Mouse (Mus musculus) regulatory T cell (primary cell): Measurements from ENCODE around the gene Fbxl3.

Source experiments
- in situ Hi-C: fragments of 300-600 bp; cut with MboI, MseI; formaldehyde crosslinking; loops from one replicate; pipeline ENCODE4 v1.15.1; 2025; ENCODE audit warnings: high pct_unique_total_duplicates

Fbxl3 gene

DNA sequence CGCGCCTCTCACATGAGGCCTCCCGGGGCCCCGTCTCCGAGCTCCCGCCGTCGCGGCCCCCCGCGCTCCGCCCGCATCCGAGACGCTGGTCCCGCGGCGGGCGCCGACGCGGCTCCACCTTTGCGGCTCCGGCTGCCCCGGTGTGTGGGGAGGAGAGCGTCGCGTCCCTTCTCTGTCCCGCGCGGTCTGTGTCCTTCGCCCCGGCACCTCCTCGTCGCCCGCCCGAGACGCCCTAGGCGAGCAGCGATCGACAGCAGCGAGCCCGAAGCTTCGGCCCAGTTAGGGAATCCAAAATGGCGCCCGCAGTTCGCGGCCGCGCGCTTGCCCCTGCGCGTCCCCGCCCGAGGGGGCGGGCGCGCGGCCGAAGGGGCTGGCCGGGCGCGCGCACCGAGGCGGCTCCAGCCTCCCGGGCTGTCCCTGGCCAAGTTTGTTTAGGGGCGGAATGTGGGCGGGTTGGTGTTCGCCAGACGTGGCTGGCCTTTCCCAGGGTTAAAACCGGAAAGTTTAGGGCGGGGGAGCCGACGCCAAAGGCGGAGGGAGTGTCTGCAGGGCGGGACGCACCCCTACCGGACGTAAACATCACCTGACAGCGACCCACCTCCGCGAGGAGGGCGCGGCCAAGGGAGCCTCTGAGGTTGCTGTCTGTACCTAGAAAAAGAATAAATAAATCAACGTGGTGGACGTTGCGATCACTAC lies at the start of gene Fbxl3:
Gene Fbxl3 (minus strand): TSS at position 329 of the 696 bp plus-strand sequence.
- in situ Hi-C loops = loop anchor here (25.0 kb wide), 2 partner anchors 563 to 1437 kb away; partner anchors contain the start of genes Slain1 and Uchl3

DNA sequence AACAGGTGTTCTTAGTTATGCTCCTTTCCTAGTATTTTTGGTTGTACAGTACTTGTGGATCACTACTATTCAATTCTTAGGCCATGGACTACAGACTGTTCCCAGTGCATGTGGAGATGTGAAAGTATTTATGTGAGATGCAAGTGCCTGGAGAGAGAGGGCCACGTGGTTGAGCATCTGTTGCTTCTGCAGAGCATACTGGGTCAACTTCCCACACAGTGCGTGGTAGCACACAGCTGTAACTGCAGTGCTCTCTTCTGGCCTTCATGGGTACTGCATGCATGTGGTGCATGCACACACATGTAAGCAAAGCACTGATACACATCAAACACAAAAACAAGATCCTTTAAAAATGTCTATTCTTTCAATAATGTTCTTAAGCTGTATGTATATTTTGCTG lies 32.6 kb upstream of the Fbxl3 start:
- in situ Hi-C loops = no loop called here

DNA sequence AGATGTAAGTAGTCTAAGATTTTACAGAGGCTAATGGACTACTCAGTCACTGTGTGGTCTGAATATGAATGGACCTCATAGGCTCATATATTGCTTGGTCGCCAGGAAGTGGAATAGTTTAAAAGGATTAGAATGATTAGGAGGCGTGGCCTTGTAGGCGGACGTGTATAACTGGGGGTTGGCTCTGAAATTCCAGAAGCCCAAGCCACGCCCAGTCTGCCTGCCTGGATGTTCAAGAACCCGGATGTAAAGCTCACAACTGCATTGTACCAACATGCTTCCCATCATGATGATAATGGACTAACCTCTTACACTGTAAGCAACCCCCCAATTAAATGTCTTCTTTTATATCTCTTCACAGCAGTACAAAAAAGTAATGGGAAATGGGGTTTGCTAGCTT lies 26.4 kb upstream of the Fbxl3 start:
- in situ Hi-C loops = no loop called here

DNA sequence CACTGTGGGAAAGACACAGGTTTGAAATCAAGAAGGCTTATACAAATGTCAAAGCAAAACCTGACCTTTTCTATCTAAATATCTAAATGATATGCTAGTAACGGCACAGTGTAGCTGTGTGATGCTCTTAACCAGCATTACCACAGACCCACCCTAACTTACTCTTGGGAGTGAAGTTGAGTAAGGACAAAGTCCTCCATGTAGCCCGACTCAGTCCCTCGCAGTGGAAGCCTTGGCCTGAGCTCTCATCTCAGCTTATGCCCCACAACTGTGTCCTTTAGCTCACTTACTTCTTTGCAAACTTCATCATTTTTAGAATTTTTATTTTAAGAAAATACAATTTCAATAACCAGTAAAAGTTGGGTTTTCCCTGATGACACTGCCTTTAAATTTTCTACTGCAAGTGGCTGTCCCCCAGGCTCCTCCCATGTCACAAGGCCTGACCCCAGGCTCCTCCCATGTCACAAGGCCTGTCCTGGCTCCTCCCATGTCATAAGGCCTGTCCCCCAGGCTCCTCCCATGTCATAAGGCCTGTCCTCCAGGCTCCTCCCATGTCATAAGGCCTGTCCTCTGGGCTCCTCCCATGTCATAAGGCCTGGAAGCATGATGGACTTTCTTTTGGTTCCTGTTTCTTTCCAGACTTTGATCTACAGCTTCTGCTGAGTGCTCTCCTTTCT lies 15.8 kb upstream of the Fbxl3 start:
- in situ Hi-C loops = no loop called here

DNA sequence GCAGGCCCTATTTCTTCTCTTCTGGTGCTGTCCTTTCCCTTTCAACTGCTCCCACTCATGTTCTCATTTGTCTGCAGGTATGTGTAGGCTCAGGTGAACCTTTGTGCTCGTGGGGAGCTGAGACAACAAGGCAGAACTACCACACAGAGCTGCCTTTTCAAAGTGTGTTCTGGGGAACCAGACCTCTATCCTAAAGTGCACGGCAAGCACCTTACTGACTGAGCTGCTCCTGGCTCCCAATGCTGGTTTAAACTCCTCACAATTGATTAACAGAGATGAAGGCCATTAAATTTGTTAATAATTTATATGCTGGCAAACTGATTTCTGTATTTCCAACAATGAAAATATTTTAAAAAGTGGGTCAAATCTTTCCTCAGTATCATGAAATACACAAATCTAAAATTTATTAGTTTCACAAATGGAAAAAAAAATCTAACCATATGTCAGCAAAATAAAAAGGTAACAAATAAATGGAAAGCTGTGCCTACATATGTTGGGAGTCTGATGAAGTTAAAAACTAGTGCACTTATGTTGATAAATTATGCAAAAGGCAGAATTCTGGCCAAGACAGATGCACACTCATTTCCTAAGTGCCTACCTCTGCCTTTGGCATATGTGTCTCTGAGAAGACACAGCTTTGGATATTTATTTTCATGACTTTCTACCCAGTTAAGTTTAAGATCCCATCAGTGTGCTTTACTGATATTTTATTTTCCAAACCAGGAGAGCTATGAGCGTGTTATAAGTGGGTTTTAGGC lies 13.4 kb upstream of the Fbxl3 start:
- in situ Hi-C loops = no loop called here

DNA sequence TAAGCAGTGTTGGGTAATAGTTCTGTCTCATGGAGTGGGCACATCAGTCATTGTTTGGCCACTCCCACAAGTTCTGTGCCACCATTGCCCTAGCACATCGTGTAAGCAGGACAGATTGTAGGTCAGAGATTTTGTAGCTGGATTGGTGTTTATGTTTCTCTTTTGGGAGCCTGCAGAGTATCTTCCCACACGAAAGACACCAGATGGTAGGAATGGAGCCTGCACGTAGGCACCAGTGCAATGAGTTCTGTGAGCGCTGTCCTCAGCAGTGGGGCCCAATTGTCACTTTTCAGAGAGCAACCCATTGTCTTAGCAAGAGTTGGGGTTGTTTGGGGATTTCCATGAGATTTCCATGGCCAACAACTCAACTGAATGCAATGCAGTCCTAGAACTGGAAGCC lies 10.6 kb upstream of the Fbxl3 start:
- in situ Hi-C loops = no loop called here

DNA sequence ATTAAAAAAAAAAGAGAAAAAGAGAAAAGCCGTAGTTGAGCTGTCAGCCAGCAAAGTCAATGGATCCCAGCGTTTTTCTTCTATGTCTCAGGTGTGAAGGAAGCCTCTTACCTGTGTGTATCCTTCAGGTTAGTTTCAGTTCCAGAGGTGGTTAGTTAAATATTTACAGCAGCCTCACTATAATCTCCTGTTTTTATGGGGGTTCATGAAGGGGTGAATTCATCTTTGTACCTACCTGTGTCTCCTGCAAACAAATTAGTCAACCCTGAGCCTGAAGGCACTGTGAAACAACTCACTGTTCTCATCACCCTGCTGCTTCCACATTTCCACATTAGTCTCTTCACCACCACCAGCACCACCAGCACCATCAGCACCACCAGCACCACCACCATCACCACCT lies 6.9 kb upstream of the Fbxl3 start:
- in situ Hi-C loops = no loop called here

DNA sequence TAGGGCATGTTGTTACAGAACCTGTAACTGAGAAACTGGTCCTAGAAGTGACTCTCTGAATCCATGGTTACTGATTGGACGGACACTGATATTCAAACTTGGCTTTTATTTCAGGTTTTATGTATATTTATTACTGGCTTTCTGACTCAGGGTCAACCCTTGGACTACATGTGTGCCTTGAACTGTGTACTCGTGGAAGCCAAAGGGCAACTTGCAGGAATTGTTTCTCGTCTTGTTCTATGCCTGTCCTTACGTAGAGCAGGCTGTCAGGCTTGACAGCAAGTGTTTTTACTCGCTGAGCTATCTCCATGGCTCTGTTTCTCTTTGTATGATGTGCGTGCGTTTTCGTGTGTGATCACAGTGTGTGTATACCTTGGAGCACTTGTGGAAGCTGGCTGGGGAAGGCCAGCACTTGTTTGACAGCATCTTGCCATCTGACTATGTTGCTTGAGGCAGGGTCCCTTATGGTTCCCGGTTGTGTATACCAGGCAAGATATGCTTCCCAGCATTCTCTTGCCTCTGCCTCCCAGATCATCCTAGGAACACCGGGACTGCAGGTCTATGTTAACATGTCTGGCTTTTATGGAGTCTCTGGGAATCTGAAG lies 3.5 kb upstream of the Fbxl3 start:
- in situ Hi-C loops = no loop called here

DNA sequence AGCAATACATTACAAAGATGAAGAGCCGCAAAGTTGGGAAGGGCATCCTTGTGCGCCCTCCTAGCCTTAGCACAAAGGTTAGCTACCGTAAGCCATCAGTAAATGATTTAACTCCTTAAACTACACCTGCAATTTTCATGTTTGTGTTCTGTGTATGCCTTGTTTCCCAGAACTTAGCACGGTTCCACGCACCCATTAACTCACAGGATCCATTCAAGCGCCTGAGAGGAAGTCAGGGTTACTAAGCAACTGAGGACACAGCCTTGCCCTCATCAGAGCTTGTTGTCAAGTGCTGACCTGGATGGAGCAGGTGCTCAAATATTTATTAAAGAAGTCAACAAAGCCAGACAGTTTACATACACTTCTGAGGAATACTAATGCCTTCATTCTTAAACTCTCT lies 2.9 kb upstream of the Fbxl3 start:
- in situ Hi-C loops = no loop called here

DNA sequence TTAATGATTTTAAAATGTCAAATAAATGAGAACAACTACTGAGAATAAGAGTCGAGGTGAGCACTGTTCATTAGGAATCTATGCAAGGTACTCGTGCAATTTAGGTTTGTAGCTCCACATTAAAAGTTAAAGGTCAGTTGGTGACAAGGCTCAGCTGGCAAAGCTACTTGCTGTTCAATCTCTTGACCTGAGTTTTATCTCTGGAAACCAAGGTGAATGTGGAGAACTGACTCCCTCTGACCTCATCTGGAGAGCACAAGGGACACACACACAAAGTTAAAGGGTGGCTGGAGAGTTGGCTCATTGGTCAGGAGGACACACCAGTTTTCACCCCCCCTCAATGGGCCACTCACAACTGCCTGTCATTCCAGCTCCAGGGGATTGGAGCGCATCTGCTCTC lies 1.8 kb upstream of the Fbxl3 start:
- in situ Hi-C loops = no loop called here

DNA sequence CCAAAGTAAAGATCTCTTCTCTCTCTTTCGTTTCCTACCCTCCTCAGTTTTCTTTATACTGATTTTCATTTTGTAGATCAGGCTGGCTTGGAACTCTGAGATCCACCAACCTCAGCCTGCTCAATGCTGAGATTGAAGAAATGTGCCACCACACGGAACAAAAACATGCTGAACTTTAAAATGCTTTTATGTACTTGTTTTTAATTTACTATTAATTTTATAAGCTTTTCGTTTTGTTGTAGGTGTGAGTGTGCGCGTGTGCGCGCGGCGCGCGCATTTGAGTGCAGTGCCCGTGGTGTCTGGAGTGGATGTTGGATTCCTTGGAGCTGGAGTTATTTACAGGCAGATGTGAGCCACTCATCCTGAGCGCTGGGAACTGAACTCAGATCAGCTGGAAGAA lies 930 bp upstream of the Fbxl3 start:
- in situ Hi-C loops = no loop called here

DNA sequence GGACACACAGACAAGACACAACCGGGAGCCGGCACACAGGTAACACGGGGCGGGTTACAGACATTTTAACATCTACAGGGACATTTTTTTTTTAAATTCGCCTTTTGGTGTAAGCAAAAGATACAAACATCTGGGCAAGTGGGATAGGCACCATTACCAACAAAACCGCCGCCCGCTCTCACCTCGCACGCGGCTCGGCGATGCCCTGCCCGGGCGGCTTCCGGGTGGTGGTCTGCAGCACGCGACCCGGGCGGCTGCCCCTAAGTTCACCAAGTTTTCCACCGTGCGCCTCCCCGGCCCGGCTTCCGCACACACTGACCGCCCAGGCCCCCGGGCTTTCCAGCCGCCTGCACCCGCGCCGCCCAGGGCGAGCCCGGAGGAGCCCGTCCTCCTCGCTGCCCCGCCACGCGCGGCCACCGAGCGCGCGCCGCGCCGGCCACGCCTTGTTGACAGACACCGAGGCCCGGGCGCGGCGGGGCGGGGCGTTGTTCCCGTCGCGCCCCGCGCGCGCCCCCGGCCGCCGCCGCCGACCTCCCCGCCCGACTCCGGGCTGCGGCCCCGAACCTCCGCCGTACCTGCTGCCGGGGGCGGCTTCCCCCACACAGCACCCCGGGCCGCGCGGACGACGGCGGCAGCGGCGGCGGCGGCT lies 655 bp downstream of the Fbxl3 start:
- in situ Hi-C loops = loop anchor here (25.0 kb wide), 2 partner anchors 564 to 1436 kb away; partner anchors contain the start of genes Slain1 and Uchl3

DNA sequence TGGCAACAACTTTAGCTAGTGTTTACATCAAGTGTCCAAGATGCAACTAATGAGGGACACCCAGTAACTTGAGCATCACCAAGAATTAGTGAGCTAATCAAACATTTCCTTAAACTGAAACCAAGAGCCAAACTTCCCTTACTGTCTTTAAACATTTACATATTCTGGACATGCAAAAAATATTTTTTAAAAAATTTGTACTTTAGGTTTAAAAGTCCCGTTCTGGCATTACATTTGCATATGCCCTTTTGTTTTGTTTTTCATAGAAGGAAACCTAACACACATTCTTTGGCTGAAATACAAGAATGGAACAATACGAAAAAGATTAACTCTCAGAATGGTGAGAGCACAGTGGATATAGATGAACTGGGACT lies 1.2 kb downstream of the Fbxl3 start:
- in situ Hi-C loops = loop anchor here (25.0 kb wide), 2 partner anchors 564 to 1436 kb away; partner anchors contain the start of genes Slain1 and Uchl3

DNA sequence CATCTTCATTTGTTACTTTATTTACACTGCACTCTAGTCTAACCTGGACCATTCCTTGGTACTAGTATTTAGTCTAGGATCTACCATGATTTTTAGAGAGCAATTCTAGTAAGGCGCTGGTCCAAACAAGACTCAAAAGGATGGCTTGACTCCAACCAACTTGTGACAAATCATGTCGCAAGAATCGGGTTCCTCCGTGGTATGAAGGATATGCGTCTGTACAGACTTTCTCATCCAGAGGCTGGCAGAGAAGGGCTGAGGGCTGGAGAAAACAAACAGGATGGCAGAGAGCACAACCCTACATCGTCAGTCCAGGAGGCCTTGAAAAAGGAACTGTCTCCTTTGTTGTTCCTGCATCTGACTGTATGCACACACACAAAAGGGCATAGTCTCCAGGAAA lies 2.7 kb downstream of the Fbxl3 start:
- in situ Hi-C loops = loop anchor here (25.0 kb wide), 2 partner anchors 566 to 1434 kb away; partner anchors contain the start of genes Slain1 and Uchl3

DNA sequence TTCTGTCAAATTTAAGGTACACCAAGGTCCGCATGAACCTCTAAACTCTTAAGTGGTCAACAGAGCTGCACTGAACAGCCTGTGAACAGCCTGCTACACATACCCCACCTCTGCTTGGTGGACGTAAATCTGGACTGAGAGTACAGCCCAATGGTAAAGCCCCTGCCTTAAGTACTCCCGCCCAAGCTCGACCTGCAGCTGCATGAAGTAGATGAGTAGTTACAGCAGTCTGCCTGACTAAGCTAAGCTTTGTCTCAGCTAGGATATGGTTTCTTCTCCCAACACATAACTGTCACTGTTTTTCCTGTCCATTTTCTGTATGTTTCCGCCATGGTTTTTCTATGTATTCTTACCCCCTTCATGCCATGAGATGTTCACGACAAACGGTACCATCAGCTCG lies 3.5 kb downstream of the Fbxl3 start:
- in situ Hi-C loops = loop anchor here (25.0 kb wide), 2 partner anchors 566 to 1434 kb away; partner anchors contain the start of genes Slain1 and Uchl3

DNA sequence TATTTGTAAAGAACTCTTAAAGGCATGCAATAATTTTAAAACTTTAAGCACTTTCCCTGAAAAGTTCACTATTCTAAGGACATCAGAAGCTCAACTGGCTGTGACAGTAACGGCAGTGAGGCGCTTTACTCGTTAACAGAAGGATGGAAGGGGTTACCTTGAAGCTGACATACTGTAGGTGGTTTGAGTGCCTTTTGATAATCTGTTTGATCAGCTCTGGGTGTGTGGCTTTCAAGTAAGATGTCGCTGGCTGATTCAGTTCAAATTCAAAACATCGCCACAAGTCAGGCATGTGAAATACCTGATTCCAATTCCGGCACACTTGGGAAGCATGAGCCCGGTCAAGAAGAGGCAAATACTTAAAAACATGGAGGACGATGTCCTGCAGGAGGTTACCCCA lies 4.3 kb downstream of the Fbxl3 start:
- in situ Hi-C loops = loop anchor here (25.0 kb wide), 2 partner anchors 567 to 1433 kb away; partner anchors contain the start of genes Slain1 and Uchl3

DNA sequence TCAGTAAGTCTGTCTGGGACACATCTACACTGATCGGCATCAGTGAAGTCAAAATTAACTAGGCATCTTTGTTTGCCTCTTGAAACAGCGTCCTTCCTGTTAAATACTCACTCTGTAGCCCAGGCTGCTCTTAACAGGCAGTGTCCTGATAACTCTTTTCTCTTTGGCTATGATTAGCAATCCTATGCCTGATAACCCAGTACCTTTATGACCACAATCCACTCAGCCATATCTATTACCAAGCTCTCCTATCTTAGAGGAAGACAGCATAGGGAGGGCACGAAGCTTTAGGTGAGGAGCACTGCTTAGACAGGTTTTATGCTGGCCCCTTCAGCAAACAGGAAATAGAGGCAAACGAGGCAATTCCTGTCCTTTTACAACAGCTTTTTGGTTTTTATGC lies 5.7 kb downstream of the Fbxl3 start:
- in situ Hi-C loops = loop anchor here (25.0 kb wide), 2 partner anchors 569 to 1431 kb away; partner anchors contain the start of genes Slain1 and Uchl3

DNA sequence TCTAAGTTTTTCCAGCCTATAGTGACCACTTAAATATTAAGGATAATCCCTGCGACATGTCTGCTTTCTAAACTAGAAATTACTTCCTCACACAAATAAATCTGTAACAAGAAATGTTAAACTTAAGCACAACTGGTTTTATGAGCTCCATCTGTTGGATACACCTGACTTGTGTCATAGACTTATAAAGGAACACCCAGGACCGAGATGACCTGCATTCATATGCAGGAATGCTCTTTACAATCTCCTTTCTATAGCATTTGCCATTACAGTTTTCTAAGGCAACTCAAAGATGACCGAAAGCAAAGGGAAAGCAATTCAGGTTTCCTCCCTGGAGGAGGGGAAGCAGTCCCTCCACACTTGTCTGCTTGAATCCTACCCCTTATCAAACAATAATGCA lies 6.1 kb downstream of the Fbxl3 start:
- in situ Hi-C loops = loop anchor here (25.0 kb wide), 2 partner anchors 569 to 1431 kb away; partner anchors contain the start of genes Slain1 and Uchl3

DNA sequence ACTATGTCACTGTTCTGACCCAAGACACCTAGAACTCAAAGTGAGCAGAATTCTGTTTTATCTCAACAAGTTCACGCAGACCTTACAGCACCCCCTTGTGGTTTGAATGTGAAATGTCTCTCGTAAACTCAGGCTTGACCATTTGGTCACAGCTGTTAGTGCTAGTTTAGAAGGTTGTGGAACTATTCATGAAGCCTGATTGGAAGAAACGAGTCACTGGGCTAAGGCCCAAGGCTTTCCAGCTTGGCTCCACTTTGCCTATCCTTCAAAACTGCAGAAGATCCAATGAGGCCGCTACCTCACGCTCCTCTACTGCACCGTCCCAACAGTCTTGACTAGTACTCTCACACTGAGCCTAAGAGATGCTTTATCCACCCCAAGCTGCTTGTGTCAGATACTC lies 10.7 kb downstream of the Fbxl3 start:
- in situ Hi-C loops = loop anchor here (25.0 kb wide), 2 partner anchors 574 to 1426 kb away; partner anchors contain the start of genes Slain1 and Uchl3

DNA sequence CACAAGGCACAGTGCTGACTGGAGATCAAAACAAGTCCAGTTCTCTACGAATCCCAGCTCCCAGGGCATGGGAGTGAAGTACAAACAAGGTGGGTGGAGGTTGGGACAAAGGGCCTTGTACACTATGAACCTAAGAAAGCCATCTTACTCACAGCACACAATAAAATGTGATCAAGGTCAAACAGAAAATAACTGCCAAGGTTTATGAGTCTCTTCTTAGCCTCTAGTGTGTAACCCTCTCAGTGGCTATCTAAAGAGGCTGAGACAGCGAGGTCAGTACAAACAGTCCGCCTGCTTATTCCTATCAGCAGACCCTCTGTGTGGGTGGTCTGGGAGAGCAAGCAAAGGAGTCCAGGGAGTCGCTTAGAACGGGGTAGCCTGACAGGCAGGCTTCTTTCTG lies 11.5 kb downstream of the Fbxl3 start:
- in situ Hi-C loops = loop anchor here (25.0 kb wide), 2 partner anchors 574 to 1426 kb away; partner anchors contain the start of genes Slain1 and Uchl3
